Mouse (Mus musculus) hindbrain, embryonic 12.5 days (tissue): ENCODE data around the gene Sult2a8. TPM values are rescaled to one million over a fixed set of nuclear protein-coding genes. Genes with fewer than 3 reads are reported as not detected.
"Not testable (repeated sequence)": the region's sequence is repeated elsewhere in the genome, so short reads cannot be mapped to it uniquely, and the experiment has no call there.

ENCODE experiments used
- ATAC-seq: fragments of 200-750 bp; cut with Nextera tagmentation; 2 replicates; pipeline ENCODE4 v1.8.0; 2017; ENCODE audit warnings: moderate TSS enrichment; ENCODE audit not compliant: low FRiP score
- H3K27ac ChIP-seq: fragments of 300-500 bp; sonication (generic); 2 replicates; pipeline ENCODE4 v1.5.1; 2016; ENCODE audit warnings: mild to moderate bottlenecking
- H3K27me3 ChIP-seq: fragments of 300-500 bp; sonication (generic); 2 replicates; pipeline ENCODE4 v1.6.1; 2016; ENCODE audit warnings: mild to moderate bottlenecking
- H3K36me3 ChIP-seq: fragments of 300-500 bp; sonication (generic); 2 replicates; pipeline ENCODE4 v1.6.1; 2016; ENCODE audit warnings: mild to moderate bottlenecking
- H3K4me1 ChIP-seq: fragments of 300-500 bp; sonication (generic); 2 replicates; pipeline ENCODE4 v1.6.1; 2016
- H3K4me2 ChIP-seq: fragments of 300-500 bp; sonication (generic); replicated peaks from 2 replicates; pipeline ENCODE4 v1.6.1; 2016; ENCODE audit warnings: mild to moderate bottlenecking
- H3K4me3 ChIP-seq: fragments of 300-500 bp; sonication (generic); 2 replicates; pipeline ENCODE4 v1.5.1; 2016; ENCODE audit warnings: mild to moderate bottlenecking
- H3K9ac ChIP-seq: fragments of 300-500 bp; sonication (generic); 2 replicates; pipeline ENCODE4 v1.6.1; 2016; ENCODE audit warnings: mild to moderate bottlenecking, moderate library complexity
- H3K9me3 ChIP-seq: fragments of 300-500 bp; sonication (generic); replicated peaks from 2 replicates; pipeline ENCODE4 v1.6.1; 2016; ENCODE audit warnings: mild to moderate bottlenecking
- WGBS: fragments of 180-500 bp; shearing (Covaris S2); methylation state at CpG from one replicate; pipeline ENCODE4 v1.1.7; 2016; 5-methylcytosine and 5-hydroxymethylcytosine counted together
- polyA plus RNA-seq: library from polyadenylated mRNA; unstranded; fragments of >200 nt; fragmentation: Nextera tagmentation; extraction: Ambion mirVana; gene quantifications from 2 replicates; pipeline ENCODE4 v1.2.1, GENCODE M21; 2016

Gene Sult2a8
- not detected in 2 replicates for polyA plus RNA-seq

- Histone ChIP-seq H3K9ac (no peak within 1 kb of the TSS), H3K4me3 (no peak within 1 kb of the TSS), H3K9me3 (peaks cover 16% of the 10 kb centered on the region), H3K36me3 (no peaks in the 10 kb centered on the region), H3K4me1 (no peaks in the 10 kb centered on the region), H3K27me3 (no peaks in the 10 kb centered on the region), H3K27ac (no peak within 1 kb of the TSS), H3K4me2 (no peak within 1 kb of the TSS)
- ATAC-seq: no peak
- 65% methylated on average over 3 of the region's 3 CpGs for WGBS
Measured at GRCm38 (mm10) chr7:14446534-14446933, at the start of gene Sult2a8. Gene Sult2a8 (minus strand): TSS chr7:14446769.

GRCm38 (mm10) chr7:14494130-14494529, 47.6 kb upstream of the Sult2a8 start, which contains the start of gene Sult2a7:
Gene Sult2a7 (minus strand): TSS chr7:14494230.
- Histone ChIP-seq H3K27me3 (no peaks in the 10 kb centered on the region), H3K4me2 (no peak within 1 kb of the TSS), H3K4me1 (no peaks in the 10 kb centered on the region), H3K36me3 (no peaks in the 10 kb centered on the region), H3K27ac (no peak within 1 kb of the TSS), H3K9ac (no peak within 1 kb of the TSS), H3K4me3 (no peak within 1 kb of the TSS), H3K9me3 (peaks cover 7% of the 10 kb centered on the region)
- ATAC-seq: no peak
- 94% methylated on average over 4 of the region's 4 CpGs for WGBS

DNA sequence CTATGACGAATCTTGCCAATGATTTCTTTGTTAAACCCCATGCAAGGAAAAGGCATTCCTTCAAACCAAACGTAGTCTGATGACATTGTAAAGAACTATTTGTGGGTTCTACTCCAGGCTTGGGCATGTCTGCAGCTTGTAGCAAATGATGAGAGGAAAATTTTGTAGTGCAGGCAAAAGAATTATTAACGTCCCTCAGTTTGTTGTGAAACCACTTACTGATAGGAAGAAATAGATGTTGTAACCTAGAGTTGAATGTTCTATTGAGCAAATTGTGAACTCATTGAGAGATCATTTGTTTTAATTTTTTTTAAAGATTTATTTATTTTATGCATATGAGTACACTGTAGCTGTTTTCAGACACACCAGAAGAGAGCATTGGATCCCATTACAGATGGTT, 46.3 kb upstream of the Sult2a8 start:
- Histone ChIP-seq H3K27ac (no peak overlapping the region), H3K4me3 (no peak overlapping the region), H3K27me3 (no peaks in the 10 kb centered on the region), H3K36me3 (no peaks in the 10 kb centered on the region), H3K4me1 (no peaks in the 10 kb centered on the region), H3K4me2 (no peak overlapping the region), H3K9me3 (peaks cover 7% of the 10 kb centered on the region), H3K9ac (no peak overlapping the region)
- no peak for ATAC-seq
- WGBS: 66% methylated on average over 3 of the region's 3 CpGs

GRCm38 (mm10) chr7:14439581-14439980, 7.0 kb downstream of the Sult2a8 start:
- ATAC-seq: no peak
- peaks cover 15% of the 10 kb centered on the region for H3K9me3 ChIP-seq
- no peak overlapping the region for H3K27ac ChIP-seq

DNA sequence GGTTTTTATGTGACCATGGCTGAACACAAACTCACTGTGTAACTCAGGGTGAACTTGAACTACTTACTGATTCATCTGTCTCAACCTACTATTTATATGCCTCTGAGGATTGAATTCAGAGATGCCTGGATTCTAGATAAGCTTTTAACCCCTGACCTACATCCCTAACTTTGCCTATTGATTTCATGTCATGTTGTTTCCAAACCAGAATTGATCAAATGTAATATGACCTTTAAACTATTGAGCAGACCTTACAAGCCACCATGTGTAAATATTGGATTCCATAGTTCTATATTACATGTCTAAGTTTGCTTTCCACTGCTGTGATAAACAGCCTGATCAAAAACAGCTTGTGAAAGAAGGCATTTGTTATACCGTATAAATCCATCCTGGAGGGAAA, 8.1 kb downstream of the Sult2a8 start:
- Histone ChIP-seq H3K27me3 (no peaks in the 10 kb centered on the region), H3K4me3 (no peak overlapping the region), H3K9ac (no peak overlapping the region), H3K4me2 (no peak overlapping the region), H3K36me3 (no peaks in the 10 kb centered on the region), H3K27ac (no peak overlapping the region), H3K9me3 (peaks cover 14% of the 10 kb centered on the region), H3K4me1 (no peaks in the 10 kb centered on the region)
- ATAC-seq: no peak
- WGBS: 74% methylated on average over 1 of the region's 1 CpGs

More at GRCm38 (mm10) chr7:14439581-14439980, 7.0 kb downstream of the Sult2a8 start:
- Histone ChIP-seq H3K4me3 (no peak overlapping the region), H3K36me3 (no peaks in the 10 kb centered on the region), H3K27me3 (no peaks in the 10 kb centered on the region), H3K4me2 (no peak overlapping the region), H3K4me1 (no peaks in the 10 kb centered on the region), H3K9ac (no peak overlapping the region)

GRCm38 (mm10) chr7:14438029-14438428, 8.5 kb downstream of the Sult2a8 start:
- H3K4me3 ChIP-seq: no peak overlapping the region
- H3K4me2 ChIP-seq: no peak overlapping the region
- H3K9me3 ChIP-seq: peaks cover 14% of the 10 kb centered on the region
- no peak overlapping the region for H3K9ac ChIP-seq
- WGBS: 82% methylated on average over 2 of the region's 2 CpGs
- H3K27ac ChIP-seq: no peak overlapping the region
- H3K4me1 ChIP-seq: no peaks in the 10 kb centered on the region
- ATAC-seq: no peak
- H3K36me3 ChIP-seq: no peaks in the 10 kb centered on the region
- no peaks in the 10 kb centered on the region for H3K27me3 ChIP-seq

GRCm38 (mm10) chr7:14399363-14399762, 47.2 kb downstream of the Sult2a8 start:
- ATAC-seq, H3K27ac ChIP-seq, H3K4me3 ChIP-seq, H3K36me3 ChIP-seq, H3K9ac ChIP-seq, H3K4me2 ChIP-seq, H3K4me1 ChIP-seq, H3K27me3 ChIP-seq: not testable (repeated sequence)
- H3K9me3 ChIP-seq: peaks cover 18% of the 10 kb centered on the region; the same call in 1 of the 2 replicates

DNA sequence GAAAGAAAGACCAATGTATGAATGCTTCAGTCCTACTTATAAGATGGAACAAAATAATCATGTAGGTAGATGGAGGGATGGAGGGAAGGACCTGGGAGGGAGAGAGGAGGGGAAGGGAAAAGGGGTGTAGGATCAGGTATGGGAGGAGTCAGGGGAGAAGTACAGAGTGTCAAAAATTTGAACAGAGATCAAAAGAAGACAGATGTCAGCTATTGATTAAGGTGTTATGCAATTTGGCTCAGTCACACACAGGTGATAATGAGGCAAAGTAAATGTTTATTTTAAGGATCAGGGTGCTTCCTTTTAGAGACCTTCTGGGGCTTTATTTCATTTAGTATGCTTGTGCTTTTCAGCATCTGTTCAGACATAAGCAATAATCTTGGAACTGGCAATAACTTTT, 50.1 kb downstream of the Sult2a8 start:
- Histone ChIP-seq H3K4me3 (no peak overlapping the region), H3K4me1 (no peaks in the 10 kb centered on the region), H3K27ac (no peak overlapping the region), H3K27me3 (no peaks in the 10 kb centered on the region), H3K4me2 (no peak overlapping the region), H3K9ac (no peak overlapping the region), H3K9me3 (peaks cover 23% of the 10 kb centered on the region), H3K36me3 (no peaks in the 10 kb centered on the region)
- ATAC-seq: no peak

Other genes with a start within 250 kb of the Sult2a8 start
- gene Sult2a6, start 191.9 kb downstream of the Sult2a8 start, polyA plus RNA-seq: not detected in 2 replicates
- not detected in 2 replicates for gene Obox8, start 113.2 kb downstream of the Sult2a8 start, polyA plus RNA-seq
- gene Sult2a7, start 47.5 kb upstream of the Sult2a8 start, polyA plus RNA-seq: not detected in 2 replicates
- 0.30 and 0.38 TPM in 2 replicates for gene Vmn1r90, start 116.7 kb upstream of the Sult2a8 start, polyA plus RNA-seq
- gene Obox7, start 212.7 kb upstream of the Sult2a8 start, polyA plus RNA-seq: not detected in 2 replicates